Mouse (Mus musculus) adrenal gland, postnatal 10 days (tissue): ENCODE measurements at regions not wholly inside any gene's neighbourhood (a gene's known extent, or its start where the extent isn't known, plus 50 kb on each side); places are given as distances from the start of the nearest gene placed in this dataset.
"Not testable (repeated sequence)": the region's sequence is repeated elsewhere in the genome, so short reads cannot be mapped to it uniquely, and the experiment has no call there.

Source experiments
- DNase-seq: peaks from one replicate; pipeline ENCODE4 v3.0.0; 2021; ENCODE audit warnings: mixed read lengths

DNA sequence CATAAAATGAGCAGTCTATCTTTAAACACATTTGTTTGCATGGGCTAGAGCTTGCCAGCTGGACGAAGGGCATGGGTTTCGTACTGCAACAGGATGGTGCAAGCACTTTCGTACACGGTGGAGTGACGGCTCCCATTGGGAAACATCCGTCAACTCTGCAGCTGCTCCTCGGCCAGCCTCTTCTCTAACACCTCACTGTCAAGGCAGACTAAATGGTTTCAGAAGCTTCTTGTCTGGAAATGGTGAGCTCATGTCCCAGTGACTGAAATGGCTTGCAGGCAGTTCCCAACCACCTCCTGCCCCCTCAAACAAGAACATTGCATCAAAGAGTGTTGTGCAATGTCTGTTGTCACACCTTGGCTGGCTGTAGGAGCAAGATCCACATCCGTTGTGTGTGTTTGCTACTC is 163.4 kb downstream of the Trib2 start:
- DNase-seq = peak; percentile 67

DNA sequence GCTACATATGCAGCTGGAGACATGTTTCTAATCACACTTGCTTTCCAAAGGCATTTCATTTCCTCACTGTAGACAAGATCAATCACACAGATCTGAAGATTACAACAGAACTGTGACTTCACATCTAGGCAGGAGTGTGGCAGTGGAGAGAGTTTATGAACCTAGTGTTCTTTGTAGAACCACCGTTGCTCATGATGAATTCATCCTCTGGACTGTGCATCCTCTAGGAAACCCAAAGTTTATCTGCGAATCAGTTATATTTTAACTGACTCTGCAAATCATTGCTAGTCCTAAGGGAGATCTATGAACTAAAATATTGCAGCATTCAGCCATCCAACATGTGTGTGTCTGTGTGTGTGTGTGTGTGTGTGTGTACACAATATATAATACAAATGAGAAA is 165.4 kb downstream of the Trib2 start:
- no peak for DNase-seq

DNA sequence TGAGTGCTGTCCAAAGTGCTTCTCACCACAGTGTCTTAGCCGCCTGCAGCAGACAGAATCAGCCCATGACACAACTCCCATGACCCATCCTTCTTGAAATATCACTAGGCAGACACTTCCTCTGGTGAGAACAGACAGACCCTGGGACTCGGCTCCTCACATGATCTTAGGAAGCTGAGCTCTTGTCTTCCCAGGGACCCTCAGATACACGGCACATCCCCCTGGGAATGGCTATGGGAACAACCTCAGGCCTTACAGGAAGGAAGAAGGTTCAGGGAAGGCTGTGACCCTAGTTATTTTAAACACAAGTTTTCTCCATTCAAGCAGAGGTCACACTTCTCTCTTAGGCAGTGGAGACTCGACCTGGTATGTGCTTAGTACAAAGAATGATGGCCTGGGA is 166.8 kb downstream of the Trib2 start:
- DNase-seq = no peak

DNA sequence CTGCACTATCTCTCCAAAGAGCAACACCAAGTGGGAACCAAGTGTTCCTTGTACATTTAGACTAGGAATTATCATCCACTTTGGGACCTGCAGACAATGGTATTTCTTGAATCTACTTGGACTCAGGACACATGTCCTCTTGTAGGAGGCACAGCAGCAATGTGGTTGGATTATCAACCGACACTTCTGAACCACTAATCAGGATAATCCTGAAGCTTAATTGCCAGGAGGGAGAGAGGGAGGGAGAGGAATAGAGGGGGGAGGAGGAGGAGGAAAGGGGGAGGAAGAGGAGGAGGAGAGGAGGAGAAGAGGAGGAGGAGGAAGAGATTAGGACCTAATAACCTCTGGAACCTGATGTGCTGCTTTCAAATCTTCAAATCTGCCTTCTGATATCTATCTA is 167.5 kb downstream of the Trib2 start:
- no peak for DNase-seq

DNA sequence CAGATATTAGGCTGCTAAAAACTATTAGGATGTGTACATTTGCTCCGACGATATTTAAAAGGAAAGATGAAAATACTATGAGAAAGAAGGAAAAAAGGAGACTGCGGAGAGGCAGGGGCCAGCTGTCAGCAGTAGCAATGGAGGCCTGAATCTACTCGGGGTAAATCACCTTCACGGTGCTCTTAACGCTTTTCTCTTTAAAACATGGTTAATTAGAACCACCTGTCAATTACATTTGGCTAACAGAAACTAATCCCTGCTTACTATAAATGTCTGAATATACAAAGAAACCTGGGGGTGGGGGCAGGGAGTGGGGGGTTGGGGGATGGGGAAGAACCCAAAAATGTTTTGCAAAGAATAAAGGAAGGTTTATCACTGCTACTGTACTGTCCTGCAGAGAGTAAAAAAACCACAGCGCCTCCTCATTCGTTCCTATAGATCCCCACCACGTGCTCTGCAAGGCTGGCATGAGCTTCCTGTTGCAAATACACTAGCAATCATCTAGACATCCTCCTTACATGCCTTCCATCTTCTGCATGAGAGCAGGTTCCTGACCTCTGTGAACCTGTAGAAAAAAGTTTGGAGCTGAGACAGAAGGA is 172.5 kb downstream of the Trib2 start:
- no peak for DNase-seq

DNA sequence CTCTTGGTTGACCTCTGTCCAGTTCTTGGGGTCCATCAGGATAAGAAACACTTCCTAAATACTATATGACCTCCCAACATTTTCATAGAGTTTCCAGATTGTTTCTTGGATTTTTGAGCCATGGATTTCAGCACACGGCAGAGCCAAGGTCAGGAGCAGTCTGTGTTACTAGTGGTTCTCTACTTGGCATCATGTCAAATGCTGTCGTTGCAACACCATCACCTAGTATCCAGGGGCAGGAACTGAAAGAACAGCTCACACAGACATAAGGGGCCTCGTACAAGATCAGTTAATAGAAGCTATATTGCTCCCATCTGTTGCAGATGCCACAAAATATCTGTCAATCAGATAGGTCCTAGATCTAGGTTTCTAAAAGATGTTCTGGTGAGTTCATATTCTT is 173.1 kb downstream of the Trib2 start:
- DNase-seq = peak; percentile 72

DNA sequence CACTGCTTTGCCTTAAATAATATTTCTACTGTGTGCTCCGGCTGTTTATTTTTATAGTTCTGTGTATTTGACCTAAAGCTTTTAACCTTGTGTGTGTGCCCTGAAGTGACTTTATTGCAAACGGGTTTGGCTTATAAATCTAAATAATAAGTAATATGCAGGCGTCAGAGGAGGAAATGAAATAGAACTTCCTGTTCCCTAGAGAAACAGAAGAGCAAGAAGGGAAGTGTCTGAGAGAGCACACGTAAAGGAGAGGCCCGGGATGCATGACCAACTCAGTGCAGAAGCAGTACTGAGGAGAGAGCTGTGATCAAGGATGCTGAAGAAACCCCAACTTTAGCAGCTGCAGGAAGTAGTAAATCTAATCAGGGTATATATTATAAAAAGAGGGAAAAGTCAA is 176.4 kb downstream of the Trib2 start:
- no peak for DNase-seq

DNA sequence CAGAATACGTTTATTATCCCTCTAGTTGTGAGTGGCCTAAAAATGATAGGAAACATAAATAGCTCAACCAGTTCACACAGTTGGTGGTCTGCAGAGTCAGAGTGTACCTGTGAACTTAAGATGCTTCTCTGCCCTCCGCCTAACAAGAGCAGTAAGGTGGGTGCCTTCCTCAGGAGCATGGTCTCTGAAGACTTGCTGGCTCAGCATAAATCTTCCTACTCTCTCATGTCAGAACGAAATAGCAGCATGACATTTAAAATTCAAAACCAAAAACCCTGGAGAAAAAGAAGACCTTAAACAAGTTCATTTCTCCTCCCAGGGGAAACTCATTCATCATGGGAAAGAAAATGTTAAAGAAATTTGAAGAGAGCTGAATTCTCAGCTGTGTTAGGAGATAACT is 186.8 kb downstream of the Trib2 start:
- DNase-seq = no peak

DNA sequence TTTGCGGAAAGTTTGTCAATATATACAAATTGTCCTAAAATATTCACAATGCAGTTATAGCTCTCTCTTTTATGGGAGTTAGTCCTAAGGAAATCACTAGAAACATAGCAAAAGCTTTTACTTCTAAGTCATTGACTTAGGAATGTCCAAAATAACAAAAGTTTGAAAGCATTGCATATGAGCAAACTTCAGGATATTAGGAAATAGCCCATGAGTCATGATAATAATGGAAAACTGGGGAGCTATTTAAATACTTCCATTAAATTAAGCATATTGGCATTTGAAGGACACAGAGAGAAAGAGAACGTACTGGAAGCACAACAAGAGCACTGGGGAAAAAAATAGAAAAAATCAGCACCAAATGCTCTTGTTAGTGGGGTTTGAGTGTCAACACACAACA is 197.2 kb downstream of the Trib2 start:
- DNase-seq = no peak

DNA sequence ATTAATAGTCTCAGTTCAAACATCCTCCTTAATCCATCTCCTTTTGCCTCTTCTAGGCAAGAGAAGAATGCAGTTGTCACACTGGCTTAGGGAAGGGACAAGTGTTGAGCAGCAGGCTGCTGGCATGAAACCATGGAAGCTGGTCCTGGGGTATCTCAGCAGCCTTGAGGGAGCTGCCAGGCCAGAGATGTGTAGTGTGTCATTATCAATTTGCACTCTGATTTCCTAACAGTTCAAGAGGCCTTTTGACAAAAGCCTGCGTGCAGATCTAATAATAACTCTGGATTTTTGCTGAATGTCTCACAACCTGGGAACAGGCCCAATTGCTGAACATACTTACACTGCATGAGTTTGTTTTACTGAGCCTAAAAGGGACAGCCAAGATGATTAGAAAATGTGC is 199.4 kb downstream of the Trib2 start:
- peak; percentile 19 for DNase-seq

DNA sequence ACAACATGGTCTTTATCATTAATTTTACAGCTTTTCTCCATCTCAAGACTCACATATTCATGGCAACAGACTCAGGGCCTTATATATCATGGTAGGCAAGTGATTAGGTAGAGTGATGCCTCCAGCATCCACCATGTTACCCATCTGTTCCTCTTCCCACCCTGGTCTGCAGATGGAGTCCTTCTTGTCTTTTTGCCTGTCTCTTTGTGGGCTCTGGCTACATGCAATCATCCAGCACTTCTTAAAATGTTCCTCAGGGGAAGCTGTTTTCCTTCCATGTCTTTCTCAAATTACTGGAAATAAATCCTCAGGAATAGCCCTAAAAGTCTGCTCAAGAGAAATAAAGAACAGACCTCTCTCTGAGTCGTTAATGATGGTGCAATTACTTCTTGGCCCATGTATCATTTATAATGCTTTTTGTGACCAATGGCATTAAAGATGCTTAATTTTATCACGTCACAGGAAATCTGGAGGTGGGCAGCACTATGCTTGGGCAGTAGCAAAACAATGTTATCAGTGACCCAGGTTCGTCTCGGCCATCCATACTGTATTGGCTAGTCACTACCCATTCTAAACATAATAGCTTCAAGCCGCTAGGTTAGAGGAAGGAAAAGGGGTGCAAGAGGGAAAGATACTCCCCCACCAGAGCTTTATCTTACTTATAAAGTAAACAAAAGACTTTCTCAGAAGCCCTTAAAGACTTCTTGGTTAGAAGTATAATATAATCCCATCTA is 204.7 kb downstream of the Trib2 start:
- no peak for DNase-seq

DNA sequence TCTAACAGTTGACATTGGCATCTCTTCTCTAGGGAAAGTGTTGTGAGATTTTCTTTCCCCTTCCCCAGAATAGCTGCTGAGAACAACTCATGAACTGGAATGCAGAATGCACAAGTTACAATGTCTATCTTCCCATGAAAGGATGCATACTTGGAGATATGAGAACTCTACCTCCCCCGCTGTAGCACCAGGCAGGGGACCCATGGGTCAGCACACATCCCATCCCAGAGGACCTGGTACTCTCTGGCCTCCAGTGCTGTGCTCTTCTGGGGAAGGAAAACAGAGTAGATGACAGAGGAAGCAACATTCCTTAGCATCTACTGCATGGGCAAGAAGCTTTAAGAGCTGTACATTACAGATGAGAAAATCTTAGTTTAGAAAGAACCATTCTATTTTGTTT is 209.6 kb downstream of the Trib2 start:
- DNase-seq = no peak

DNA sequence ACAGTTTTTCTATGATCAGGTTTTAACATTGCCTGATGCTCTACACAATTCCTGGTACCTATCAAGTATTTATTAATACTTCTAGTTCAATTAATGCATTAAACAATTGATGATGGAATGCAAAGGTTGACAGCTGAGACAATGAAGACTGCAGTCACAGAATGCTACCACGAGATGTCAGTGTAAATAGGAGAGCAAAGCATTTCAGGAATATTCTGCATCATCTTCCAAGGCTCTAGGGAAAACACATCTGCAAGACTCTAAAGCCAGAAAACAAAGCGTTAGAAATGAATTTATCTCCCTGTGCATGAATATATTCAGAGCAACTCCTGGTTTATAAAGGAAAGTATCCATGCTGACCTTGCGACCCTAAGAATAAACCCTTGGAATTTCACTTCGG is 210.6 kb downstream of the Trib2 start:
- DNase-seq = peak; percentile 5

DNA sequence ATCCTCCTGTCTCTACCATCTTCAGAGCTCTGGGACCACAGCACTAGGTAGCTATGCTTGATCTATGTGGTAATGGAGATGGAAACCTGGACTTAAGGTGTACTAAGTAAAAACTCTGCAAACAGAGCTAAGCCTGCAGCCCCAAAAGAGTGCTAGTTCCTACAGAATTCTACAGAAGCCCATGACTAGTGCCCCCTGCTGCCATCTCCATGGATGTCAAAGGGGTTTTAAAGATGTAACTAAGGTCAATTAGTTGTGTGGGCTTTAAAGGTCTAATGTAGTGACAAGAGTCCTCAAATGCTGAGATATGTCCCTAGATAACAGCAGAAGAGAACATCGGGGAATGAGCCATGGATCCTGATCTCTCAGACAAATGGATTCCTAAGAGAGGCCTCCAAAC is 212.1 kb downstream of the Trib2 start:
- no peak for DNase-seq

DNA sequence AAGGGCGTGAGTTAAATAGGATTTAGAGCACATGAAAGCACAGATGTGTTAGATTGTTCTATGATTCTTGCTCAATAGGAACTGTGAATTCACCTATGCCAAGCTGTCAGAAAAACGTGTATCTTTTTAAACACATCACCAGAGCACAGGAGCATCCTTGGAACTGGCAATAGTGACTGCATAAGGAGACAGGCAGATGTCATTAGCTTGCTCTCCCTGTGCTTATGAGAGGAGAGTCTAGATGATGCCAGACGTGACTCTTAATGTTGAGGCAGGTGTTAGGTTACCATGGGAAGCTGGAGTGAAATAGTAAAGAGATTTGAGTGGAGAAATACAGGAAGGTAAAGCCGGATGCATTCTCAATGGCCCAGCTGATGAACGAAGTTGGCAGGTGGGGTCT is 212.8 kb downstream of the Trib2 start:
- DNase-seq = no peak

DNA sequence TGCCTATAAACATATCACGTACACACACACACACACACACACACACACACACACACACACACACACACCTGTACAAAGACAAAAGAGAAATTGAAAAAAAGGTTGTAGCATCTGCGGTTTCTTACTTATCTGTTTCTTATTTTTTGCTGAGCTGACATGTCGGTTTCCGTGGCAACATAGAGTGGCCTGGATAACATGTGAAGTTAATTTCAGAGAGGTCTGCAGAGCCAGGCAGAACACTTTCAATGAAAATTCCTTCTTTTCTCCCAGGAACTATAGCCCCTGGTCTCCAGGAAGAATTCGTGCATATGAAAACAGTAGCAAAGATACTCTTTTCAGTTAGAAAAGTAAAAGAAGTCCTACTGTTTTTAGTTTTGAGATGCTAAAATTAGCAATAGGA is 213.4 kb downstream of the Trib2 start:
- no peak for DNase-seq

DNA sequence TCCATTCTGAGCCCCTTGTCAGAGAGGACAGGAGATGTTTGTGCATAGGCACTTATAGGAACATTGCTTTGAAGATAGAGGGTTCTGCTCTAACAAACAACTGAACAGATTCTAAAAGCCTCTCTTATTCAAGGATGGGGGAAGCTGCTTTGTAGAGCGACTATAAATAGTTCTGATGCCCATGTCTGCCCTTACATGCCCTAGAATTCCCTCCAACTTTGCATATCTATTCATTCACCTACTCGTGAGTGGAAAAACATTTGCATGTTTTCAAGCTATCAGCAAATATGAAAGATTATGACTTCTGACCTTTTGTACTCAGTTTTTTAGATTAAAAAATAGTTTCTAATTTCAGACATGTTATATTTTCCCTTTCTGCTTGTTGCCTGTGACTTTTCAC is 222.0 kb downstream of the Trib2 start:
- DNase-seq = no peak

DNA sequence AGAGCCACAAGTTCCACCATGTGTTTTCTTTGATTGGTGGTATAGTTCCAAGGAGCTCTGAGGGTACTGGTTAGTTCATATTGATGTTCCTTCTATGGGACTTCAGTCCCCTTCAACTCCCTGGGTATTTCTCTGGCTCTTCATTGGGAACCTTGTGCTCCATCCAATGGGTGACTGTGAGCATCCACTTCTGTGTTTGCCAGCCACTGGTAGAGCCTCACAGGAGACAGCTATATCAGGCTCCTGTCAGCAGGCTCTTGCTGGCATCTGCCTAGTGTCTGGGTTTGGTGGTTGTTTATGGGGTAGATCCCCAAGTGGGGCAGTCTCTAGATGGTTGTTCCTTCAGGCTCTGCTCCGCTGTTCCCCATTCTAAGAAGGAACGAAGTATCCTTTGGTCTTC is 228.9 kb downstream of the Trib2 start:
- DNase-seq = not testable (repeated sequence)

DNA sequence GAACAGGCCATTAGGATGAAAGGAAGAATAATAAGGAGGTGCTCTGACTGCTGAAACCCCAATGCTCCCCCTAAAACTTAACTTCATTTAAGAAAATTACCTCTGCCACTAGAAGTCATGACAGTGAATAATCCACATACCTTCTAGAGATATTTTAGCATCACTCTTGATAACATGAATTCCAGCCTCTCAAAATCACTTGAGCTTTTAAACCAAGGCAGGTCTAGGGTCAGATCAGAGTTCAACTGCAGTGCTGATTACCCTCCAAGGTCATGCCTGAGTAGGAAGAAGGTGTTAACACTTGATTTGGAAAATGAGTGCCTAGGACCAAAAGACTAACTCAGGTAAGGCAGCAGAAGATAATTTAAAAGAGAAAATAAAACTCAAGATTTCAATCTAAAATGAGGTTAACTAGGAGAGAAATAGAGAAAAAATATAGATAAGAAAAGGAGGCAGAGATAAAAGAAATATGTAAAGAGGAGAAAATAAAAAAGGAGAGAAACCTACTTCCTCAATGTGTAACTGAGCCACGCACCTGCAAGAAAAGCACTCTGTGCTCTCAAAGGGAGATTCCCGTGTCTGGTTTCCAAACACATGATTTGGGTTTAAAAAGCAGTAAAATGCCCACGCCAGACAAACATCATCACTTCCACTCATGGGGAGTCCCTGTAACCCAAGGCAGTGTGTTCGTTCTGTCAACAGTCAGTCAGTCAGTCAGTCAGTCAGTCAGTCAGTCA is 229.8 kb downstream of the Trib2 start:
- DNase-seq = no peak

DNA sequence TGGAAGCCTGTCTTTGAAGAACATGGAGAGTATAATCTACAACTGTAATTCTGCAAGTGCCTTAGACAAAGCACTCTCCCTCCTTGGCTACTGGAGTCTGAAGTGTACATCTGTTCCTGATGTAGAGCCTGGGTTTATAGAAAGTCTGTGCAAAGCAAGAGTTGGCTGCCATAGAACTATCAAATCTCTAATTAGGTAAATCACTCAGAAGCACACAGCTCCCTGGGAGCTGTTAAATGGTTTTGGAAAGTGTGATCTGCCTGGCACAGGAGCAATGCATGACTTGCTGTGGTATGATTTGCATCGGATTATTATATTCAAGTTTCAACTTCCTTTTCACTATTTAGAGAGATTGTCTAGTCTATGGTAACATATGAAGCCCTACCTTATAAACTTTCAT is 230.9 kb downstream of the Trib2 start:
- DNase-seq = no peak

DNA sequence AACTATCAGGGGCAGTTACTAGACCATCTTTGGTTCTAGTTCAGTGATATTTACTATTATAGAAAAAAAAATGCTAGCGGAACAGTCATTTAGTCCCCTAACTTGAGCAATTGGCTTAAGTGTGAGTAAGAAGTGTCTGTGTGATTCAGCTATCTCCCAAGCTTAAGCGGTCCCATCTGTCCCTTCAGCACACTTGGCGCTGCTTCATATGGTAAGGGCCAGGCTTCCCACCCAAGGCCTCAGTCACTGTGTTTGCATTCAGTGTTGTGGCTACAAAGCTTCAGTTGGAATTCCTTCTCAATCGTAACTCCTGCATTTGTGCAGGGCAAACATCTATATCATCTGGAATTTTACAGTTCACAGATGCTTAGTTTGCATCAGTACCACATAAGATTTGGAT is 232.0 kb downstream of the Trib2 start:
- no peak for DNase-seq

DNA sequence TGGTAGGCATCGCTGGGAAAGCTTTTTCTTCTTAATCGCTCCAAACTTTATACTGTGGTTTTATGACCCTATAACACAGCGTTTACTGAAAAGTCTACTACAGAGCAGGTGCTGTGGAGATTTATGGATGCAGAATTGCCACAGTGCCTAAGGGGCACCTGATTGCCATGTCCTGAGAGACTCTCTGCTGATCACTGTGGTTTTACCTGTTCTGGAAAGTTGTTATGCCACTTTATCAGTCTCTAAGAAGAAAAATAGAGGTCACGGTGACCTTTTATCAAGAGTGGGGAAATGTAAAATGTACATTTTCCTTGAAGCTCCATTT is 250.0 kb downstream of the Trib2 start:
- no peak for DNase-seq

DNA sequence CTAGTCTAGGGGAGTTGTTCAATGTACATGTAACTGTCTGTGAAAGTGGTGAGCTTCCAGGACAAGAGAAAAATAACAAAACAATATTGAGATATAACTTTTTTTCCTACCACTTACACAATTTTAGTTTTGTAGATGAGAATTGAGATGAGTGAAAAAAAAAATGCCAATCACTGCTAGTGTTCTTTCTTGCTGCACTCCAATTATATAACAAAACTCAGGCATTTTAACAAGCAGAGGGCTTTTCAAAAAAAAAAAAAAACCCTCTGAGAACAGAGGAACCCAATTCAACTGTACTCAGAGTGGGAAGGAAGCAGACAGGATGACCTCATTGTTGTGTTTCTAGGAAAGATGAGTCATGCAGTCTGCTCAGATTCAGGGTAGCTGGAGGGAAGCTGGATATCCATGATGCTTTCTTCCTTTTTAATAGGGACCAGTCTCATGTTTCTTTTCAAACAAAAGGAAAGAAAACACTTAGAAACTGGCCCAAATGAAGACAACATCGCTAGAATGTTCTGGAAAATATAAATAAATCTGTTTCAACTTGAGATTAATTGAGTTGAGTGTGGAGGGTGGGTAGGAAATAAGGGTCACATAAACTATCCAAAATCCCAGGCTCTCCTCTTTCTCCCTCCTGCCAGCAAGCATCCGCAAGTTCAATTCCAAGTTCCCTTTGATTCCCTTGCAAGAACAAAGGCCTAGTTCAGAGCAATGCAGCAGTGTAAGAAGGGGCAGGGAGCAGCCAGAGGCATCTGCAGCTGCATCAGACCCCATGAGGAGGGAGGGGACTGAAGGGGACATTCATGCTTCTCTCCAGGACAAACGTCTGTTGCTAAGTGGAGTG is 250.6 kb downstream of the Trib2 start:
- no peak for DNase-seq
